Mouse (Mus musculus) lung, postnatal 0 days (tissue): ENCODE results near the gene Mef2c. TPM values are rescaled to one million over a fixed set of nuclear protein-coding genes. Genes with fewer than 3 reads are reported as not detected.
A peak's percentile ranks its signal among the peaks of the same experiment; 100 is the strongest.

Source experiments
- ATAC-seq: fragments of 200-750 bp; cut with Nextera tagmentation; 2 replicates; pipeline ENCODE4 v1.8.0; 2017; ENCODE audit warnings: moderate library complexity
- DNase-seq: peaks from one replicate; pipeline ENCODE4 v3.0.0-alpha.2; 2016; ENCODE audit warnings: low spot score
- H3K27ac ChIP-seq: fragments of 300-500 bp; sonication (generic); 2 replicates; pipeline ENCODE4 v1.5.1; 2014; ENCODE audit warnings: antibody characterized with exemption, mild to moderate bottlenecking, low read length, mixed read lengths
- H3K27me3 ChIP-seq: fragments of 300-500 bp; sonication (generic); replicated peaks from 2 replicates; pipeline ENCODE4 v1.6.1; 2014; ENCODE audit warnings: low read length, mixed read lengths; ENCODE audit not compliant: insufficient read depth
- H3K36me3 ChIP-seq: fragments of 300-500 bp; sonication (generic); 2 replicates; pipeline ENCODE4 v1.6.1; 2014; ENCODE audit warnings: low read length, mixed read lengths; ENCODE audit not compliant: insufficient read depth
- H3K4me1 ChIP-seq: fragments of 300-500 bp; sonication (generic); 2 replicates; pipeline ENCODE4 v1.6.1; 2014; ENCODE audit warnings: antibody characterized with exemption, low read depth, low read length, mixed read lengths; ENCODE audit not compliant: insufficient read depth
- H3K4me2 ChIP-seq: fragments of 300-500 bp; sonication (generic); replicated peaks from 2 replicates; pipeline ENCODE4 v1.6.1; 2014; ENCODE audit warnings: low read depth, mild to moderate bottlenecking, low read length, moderate library complexity, mixed read lengths
- H3K4me3 ChIP-seq: fragments of 300-500 bp; sonication (generic); 2 replicates; pipeline ENCODE4 v1.5.1; 2014; ENCODE audit warnings: low read depth, low read length
- H3K9ac ChIP-seq: fragments of 300-500 bp; sonication (generic); replicated peaks from 2 replicates; pipeline ENCODE4 v1.6.1; 2014; ENCODE audit warnings: low read depth, mild to moderate bottlenecking
- H3K9me3 ChIP-seq: fragments of 300-500 bp; sonication (generic); 2 replicates; pipeline ENCODE4 v1.6.1; 2016; ENCODE audit warnings: low read length, mixed read lengths
- CTCF ChIP-seq: IDR thresholded peaks from 2 replicates; pipeline ENCODE4 v1.5.1; 2016; ENCODE audit warnings: antibody characterized with exemption, mild to moderate bottlenecking
- EP300 ChIP-seq: IDR thresholded peaks from 2 replicates; pipeline ENCODE4 v1.6.1; 2016; ENCODE audit warnings: antibody characterized with exemption, mild to moderate bottlenecking, control low read depth
- WGBS: fragments of 180-500 bp; shearing (Covaris S2); extraction: QIAGEN DNeasy Blood & Tissue Kit; methylation state at CpG from one replicate; pipeline ENCODE4 v1.1.7; 2014; 5-methylcytosine and 5-hydroxymethylcytosine counted together
- polyA plus RNA-seq: library from polyadenylated mRNA; unstranded; fragments of >200 nt; fragmentation: Nextera tagmentation; extraction: Ambion mirVana; gene quantifications from 2 replicates; pipeline ENCODE4 v1.2.1, GENCODE M21; 2015

Gene Mef2c
- polyA plus RNA-seq, 1 experiment from 2014 or later: 35.3 TPM

DNA sequence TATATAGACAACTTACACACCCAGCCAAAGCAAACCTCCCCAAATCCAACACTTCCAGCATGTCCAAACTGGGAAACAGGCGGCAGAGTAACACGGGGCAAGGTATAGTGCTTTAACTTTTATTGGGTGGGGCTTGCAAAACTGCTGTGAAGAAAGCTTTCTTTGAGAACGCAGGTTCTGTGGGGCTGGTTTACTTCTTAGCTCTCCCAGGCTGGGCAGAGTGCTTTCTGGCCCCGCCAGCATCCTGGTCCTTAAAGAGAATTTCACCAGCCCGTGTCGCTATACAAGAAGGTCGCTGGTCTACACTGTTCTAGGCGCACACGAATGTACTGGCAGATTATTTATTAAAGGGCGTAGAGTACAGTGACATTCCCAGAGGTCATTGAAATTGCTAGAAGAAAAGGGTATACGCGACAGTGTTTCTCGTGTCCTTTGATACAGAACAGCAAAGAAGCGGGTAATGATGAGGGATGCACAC is 211.5 kb downstream of the Mef2c start:
- H3K27me3 ChIP-seq: peaks cover 58% of the 10 kb centered on the region
- no peaks in the 10 kb centered on the region for H3K4me1 ChIP-seq
- no peak overlapping the region for H3K27ac ChIP-seq
- WGBS: 5% methylated on average over 14 of the region's 14 CpGs
- DNase-seq: no peak
- H3K9ac ChIP-seq: no peak overlapping the region
- H3K36me3 ChIP-seq: no peaks in the 10 kb centered on the region
- no peak for TF ChIP-seq EP300
- no peak for TF ChIP-seq CTCF
- no peaks in the 10 kb centered on the region for H3K9me3 ChIP-seq
- H3K4me2 ChIP-seq: 0 out of 2 replicates have a peak overlapping the region, but pooled peaks have one; percentile 19
- no peak for ATAC-seq
- no peak overlapping the region for H3K4me3 ChIP-seq

DNA sequence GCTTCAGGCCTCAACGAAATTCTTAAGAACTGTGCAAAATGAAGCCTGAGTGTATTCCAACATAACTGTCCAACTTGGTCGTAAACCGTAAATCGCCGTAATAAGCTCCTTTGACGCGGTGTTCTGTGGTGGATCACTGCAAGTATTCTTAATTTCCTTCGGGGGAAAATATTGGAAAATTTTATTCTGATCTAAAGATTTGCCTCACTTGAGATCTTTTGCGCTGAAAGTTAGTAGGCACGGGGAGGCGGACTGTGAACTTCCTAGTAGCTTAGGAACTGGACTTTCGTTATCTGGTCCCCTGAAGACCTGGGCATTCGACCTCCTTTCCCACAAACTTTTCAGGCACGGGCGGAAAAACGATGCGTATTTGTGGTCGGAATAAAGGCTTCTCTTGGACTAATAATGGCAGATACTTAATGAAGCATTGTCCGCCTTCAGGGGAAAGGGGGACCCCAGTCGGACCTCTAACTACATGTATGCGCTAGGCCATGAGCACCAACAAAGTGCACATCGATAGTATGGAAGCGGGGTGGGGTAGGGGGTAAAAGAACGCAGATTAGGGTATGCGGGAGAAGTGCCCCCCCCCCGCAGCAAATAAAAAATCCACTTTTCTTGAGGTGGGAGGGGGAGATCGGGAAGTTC is 212.3 kb downstream of the Mef2c start:
- no peak for ATAC-seq

More for the DNA sequence above, 212.3 kb downstream of the Mef2c start:
- Histone ChIP-seq H3K9ac (no peak overlapping the region), H3K4me2 (0 out of 2 replicates have a peak overlapping the region, but pooled peaks have one; percentile 17), H3K4me3 (no peak overlapping the region), H3K27me3 (peaks cover 62% of the 10 kb centered on the region), H3K27ac (no peak overlapping the region), H3K4me1 (no peaks in the 10 kb centered on the region), H3K9me3 (no peaks in the 10 kb centered on the region), H3K36me3 (no peaks in the 10 kb centered on the region)
- 4% methylated on average over 27 of the region's 27 CpGs for WGBS
- no peak for DNase-seq
- TF ChIP-seq EP300 (no peak), CTCF (no peak)
